Mouse (Mus musculus) adrenal gland, postnatal 25 days (tissue): ENCODE measurements at regions not wholly inside any gene's neighbourhood (a gene's known extent, or its start where the extent isn't known, plus 50 kb on each side); places are given as distances from the start of the nearest gene placed in this dataset.

Source experiments
- DNase-seq: peaks from one replicate; pipeline ENCODE4 v3.0.0; 2021; ENCODE audit warnings: mixed read lengths

GRCm38 (mm10) chr7:130041402-130041965 is 449.8 kb downstream of the Wdr11 start:
- DNase-seq = no peak

DNA sequence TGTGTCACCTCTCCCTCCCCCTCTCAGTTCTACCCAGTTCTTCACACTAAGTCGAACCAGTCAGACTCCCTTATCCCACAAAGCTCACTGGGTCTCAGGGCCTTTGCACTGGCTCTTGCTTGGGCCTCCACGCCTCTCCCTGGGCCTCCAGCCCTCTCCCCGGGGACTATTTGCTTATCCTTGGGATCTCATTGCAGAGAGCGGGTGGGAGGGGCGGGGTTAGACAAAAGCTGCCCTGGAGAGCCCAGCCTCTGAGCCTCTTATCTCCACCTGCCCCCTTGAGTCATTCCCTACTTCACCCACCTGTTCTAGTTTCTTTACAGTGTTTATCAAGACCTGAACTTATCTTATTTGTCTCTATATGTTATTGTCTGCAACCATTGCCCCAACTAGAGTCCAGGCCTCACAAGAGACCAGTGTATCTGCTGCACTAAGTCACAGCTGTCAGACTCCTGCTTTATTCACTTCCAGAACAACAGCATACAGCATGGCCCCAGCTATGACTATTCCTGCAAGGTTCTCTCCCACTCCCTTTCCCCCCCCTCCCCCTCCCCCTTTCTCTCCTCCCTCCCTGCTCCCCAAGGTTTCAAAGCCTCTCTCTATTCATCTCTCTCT is 450.7 kb downstream of the Wdr11 start:
- DNase-seq = no peak

GRCm38 (mm10) chr7:130043397-130044234 is 452.0 kb downstream of the Wdr11 start:
- no peak for DNase-seq

GRCm38 (mm10) chr7:130044235-130044553 is 452.5 kb downstream of the Wdr11 start:
- DNase-seq = no peak

- no peak for DNase-seq
Measured at GRCm38 (mm10) chr7:130044581-130044980, 452.9 kb downstream of the Wdr11 start.

DNA sequence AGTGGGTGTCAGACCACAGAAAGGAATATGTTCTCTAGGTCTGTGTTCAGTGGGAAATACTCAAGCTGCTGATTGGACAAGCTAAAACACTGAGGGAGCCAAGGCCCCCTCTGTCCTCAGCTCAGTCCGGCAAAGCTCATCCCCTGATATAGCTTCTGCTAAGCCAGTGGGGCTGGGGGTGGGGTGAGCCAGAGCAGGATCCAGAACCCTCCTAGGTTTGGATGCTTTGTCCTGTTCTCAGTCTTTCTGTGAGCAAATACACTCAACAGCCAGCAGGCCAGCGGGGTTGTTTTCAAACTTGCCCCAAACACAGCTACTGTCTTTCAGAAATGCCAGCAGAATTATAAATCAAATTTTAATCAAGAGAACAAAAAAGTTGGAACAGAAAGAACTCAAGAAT is 454.4 kb downstream of the Wdr11 start:
- peak; percentile 28 for DNase-seq

DNA sequence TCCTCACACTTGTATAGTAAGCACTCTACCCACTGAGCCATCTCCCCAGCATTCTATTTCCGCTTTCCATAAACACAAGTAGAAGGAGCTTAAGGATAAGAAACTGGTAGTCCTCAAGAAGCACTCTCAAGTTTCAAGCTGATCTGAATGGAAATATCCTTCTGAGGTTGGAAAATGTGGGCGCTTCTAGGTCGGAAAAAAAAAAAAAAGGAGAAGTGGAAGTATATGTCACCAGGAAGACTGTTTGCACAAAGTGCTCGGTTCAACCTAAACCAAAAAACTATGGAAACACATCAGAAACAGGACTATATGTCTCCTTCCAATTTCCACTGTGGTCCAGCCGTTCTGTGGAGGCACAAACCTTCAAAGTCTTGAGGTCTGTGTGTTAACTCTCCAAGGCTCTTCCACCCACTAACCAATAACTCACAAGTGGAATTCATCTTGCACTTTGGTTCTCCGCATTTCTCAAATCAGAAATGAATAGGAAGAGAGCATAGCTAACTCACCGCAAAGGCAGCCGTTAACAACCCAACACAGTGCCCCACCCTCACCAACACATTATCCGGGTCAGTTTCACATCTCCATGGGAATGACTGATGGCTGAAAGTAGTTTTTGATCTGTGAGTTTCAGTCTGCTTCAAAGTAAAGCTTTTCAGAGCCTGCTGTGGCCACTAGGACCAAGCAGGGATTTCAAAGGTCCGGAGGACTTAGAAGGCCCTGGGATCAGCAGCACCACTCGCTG is 455.8 kb downstream of the Wdr11 start:
- no peak for DNase-seq

GRCm38 (mm10) chr7:130048106-130048772 is 456.6 kb downstream of the Wdr11 start:
- DNase-seq = no peak

- DNase-seq = no peak
Measured at GRCm38 (mm10) chr7:130049461-130049860, 457.8 kb downstream of the Wdr11 start.

- no peak for DNase-seq
Measured at GRCm38 (mm10) chr7:130050120-130050519, 458.5 kb downstream of the Wdr11 start.

DNA sequence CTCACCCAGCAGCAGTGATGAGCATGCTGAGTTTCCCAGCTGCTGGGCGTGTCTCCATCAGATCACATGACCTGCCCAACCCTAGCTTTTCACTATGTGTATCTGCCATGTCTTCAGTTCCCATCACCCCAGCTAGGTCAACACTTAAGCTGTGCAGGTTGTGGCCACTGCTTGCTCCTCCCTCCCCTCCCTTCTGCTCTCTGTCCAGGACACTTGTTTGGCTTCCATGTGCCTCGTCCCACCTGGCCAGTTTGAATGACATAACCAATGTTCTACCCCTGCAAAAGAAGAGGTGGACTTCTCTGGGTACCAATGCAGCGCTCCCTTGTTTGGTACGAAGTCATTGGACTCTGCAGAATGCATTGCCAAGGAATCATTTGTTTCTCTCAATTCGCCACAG is 460.7 kb downstream of the Wdr11 start:
- DNase-seq = no peak

GRCm38 (mm10) chr7:130057708-130058107 is 462.5 kb downstream of the Ate1 start:
- no peak for DNase-seq

DNA sequence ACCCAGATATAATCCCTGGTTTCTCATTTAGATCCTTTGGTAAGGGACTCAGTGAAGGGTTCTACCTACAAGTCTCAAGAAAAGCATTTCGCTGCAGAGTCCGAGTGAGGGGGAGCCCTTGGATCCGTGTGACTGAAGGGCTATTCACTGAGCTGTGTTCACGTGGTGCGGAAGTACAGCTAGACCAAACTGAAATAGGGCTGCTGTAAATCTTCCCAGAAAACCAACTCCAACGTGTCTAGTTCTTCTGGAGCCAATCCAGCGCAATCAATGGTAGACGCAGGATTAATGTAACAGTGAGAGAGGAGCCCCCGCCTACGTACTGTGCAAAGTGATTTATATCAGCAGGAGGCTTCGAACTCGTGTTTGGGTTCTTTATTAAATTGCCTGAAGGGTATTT is 461.9 kb downstream of the Ate1 start:
- no peak for DNase-seq

DNA sequence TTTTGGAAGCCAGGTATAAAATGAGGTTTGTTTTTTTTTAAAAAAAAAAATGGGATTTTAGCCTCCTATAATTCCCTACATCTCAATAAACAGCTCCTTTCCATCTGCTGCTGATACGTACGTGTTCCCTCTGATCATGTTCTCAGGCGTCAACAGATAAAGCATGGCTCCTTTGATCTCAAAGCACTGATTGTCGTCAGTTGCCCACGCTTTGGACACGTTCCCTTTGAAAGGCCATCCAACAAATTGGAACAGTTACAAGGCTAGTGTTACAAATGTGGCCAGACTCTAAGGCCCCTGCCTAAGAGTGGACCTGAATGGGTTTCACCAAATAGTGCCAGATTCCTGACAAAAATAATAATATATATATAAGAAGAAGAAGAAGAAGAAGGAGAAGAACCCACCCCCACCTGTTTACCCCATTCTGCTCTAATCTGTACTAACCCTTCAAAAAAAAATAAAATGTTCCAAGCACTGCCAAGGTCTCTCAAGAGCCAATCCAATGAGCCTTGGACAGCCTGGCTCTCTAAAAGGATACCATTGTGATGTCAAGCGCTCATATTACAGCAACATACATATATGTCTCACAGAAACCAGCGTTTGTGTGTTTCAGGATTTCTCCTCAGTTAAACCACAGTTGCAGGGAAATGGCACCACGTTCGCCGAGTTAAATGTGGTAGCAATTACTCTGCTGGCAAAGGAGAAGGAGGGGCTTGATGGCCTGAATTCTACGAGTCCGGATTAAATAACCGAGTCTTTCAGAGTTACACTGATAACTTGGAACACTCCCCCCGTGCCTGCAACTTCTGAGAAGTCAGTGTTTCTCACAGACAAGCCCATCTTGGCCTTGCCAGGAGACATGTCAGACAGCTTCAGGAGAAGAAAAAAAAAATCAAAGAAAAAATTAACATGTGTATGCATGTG is 460.2 kb downstream of the Ate1 start:
- DNase-seq = no peak

DNA sequence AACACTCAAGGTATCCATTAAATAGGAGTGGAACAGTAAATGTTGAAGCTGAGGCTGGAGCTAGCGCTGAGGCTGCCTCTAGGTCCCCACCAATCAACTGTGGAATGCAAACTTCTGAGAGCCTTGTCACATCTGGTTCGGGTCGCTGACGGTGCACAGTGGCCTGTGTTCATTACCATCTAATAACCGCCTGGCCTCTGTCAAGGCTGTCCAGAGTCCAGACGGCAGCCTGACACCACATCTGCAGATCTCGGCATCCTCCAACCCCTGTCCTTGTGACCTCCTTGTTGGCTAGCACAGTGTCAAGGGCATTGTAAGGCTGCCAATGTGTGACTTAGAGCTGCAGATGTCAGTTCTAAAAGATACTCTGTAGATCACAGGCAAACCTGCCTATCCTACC is 455.7 kb downstream of the Ate1 start:
- peak; percentile 8 for DNase-seq

DNA sequence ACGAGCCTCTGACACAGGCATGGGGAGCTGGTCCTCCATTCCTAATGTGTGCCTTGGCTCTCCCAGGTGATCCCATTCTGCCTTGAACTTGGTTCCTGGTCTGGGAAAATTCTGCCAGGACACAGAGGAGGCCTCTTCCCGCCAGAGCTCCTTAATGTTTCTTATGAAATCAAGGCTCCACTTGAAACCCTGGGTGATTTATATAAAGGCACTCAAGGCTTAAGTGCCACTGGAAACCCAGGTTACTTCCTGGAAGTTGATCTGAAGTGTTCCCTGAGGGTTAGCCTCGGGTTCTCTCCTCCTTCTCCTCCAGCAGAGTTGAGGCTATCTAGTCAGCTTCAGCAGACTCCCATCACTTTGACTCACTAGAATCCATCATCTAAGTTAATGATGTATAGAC is 451.9 kb downstream of the Ate1 start:
- no peak for DNase-seq

DNA sequence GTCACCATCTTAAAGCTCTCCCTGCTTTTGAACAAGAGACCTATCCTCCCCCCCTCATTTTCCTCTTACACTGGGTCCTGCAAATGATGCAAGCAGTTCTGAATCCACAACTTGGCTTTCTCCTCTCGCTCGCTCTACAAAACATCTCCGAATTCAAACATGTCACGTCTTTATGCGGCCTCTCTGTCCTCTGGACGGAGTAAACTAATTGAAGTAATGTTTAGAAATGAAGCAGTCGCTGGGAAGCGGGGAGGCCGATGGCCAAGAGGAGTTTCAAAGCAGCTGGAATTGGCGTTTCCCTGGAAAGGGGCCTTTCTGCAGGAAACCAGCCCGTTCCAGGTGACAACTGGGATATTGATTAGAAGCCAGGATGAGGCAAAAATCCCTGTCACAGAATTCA is 446.8 kb downstream of the Ate1 start:
- DNase-seq = no peak

DNA sequence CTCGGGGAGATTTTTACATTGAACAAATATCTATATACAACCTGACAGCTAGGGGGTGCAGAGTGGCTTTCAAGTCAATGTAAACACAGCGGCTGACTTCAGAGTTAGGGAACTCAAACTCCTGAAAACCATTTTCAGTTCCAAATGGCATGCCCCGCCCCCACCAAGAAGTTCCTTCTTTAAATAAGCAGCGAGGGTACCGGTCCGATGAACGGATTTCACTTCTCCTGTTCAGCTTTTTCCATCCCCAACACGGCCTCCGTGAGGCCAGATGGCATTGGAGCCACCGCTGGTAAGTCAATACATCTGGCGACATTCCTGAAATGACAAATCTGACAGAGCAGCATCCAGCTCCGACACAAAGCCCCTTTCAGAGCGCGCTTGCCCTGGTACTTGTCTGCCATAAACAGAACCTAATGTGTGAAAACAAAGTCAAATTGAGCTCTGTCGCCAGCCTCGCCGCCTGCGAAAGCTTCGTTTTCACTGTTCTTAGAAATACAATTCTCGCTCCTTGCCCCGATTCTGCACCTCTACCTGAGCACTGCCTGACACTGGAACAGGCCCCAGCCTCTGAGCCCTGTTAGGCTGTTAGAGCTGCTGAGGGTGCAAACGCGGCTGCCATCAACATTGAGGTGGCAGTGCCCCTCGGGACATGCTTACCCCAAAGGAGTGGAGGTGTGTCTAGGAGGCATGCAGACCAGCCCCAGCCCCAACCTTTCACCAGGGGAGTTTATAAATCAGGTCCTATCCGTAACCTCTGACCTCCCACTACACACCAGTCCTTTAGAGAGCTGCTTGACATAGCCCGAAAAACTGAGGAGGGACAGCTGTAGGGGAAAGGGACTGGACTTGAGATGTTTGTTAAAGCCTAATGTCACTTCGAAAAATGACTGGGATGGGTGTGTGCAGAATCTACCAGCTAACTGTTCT is 446.0 kb downstream of the Ate1 start:
- DNase-seq = peak; percentile 15

- DNase-seq = no peak
Measured at GRCm38 (mm10) chr7:130082662-130083061, 437.5 kb downstream of the Ate1 start.

GRCm38 (mm10) chr7:130085706-130086105 is 434.5 kb downstream of the Ate1 start:
- DNase-seq = no peak
